Mouse (Mus musculus): ENCODE measurements around the gene Lrp6.
A peak's percentile ranks its signal among the peaks of the same experiment; 100 is the strongest.

Gene Lrp6

GRCm38 (mm10) chr6:134533021-134533420 is 33.7 kb downstream of the Lrp6 start:
- DNase-seq (ENCODE audit: low read depth, low spot score) = no peak

DNA sequence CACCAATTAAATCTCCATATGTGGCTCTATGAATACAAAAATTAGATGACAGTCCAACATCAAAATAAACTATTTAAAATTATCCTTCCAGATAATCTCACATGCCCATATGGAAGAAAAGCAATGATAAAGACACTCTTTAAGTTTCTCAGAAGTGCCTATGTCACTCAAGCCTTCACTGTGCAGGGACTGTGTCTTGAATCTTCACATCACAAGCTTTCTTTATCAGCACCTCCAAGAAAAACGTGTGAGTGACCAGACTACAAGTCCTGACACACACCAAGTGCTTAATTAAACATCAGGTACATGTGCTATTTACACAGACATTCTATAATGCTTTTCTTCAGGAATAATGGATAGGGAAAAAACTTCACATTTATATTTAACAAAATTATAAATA is 34.8 kb downstream of the Lrp6 start:
- DNase-seq (ENCODE audit: low read depth, low spot score) = no peak

GRCm38 (mm10) chr6:134529340-134529739 is 37.4 kb downstream of the Lrp6 start:
- no peak for DNase-seq (ENCODE audit: low read depth, low spot score)

- no peak for DNase-seq (ENCODE audit: low read depth, low spot score)
These were observed 38.4 kb downstream of the Lrp6 start for GRCm38 (mm10) chr6:134528396-134528795.

DNA sequence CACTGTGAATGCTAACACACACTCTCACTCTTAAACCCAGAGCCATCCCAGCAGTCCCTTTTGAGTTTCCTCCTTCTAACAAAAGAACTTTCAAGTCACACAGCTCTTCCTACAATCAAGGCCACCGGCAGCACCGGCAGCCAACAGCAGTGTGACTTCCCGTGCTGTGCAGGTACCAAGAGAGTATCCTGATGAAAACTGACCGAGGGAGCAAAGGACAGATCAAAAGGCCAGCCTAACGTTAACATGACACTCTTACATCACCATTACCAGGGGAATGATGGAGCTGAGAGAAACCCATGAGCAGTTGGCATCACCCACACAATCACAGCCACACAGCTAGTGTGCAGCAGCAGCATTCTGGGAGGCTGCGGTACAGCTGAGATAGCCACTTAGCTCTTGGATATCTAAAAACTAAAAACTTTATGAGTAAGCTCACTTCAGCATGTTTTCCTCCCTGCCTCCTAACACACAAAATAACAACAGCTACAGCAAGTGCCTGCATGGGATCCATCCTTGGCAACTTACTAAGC is 39.1 kb downstream of the Lrp6 start:
- DNase-seq (ENCODE audit: low read depth, low spot score) = no peak

- no peak for DNase-seq (ENCODE audit: low read depth, low spot score)
These were observed 39.8 kb downstream of the Lrp6 start for GRCm38 (mm10) chr6:134526821-134527595.

DNA sequence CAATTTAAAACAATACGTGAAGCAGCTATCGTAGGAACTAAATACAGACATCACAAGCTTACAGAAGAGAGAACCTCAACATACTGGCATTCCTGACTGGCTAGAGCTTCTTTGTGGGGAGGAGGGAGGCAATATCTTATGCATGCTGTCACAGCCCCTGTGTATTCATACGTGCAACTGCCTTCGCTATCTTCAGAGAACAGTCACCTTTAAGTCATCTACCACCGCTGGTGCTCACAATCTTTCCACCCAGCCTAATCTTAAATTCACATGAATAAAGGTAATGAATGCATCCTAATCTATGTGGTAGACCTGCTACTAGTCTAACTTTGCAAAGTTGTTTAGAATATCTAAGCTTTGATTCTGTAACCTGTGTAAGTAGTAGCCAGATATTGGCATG is 40.5 kb downstream of the Lrp6 start:
- DNase-seq (ENCODE audit: low read depth, low spot score) = no peak

- no peak for DNase-seq (ENCODE audit: low read depth, low spot score)
These were observed 45.4 kb downstream of the Lrp6 start for GRCm38 (mm10) chr6:134521411-134521810.

DNA sequence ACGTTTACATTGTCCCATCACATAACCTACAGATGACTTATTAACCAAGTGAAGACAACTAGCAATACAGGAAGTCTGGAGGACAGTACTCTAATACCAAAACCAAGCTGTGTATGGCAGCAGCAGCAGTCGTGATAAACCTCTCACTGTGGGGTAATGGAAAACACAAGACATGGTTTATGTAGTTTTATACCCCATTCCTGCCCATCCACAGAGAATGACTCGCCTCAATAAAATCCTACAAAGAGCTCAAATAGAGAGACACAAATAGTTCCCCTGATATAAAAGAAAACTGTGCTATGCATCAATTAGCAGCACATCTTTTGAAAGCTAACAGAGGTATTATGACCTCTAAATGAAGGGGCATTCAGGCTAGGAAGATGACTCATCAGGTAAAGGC is 45.9 kb downstream of the Lrp6 start:
- no peak for DNase-seq (ENCODE audit: low read depth, low spot score)

DNA sequence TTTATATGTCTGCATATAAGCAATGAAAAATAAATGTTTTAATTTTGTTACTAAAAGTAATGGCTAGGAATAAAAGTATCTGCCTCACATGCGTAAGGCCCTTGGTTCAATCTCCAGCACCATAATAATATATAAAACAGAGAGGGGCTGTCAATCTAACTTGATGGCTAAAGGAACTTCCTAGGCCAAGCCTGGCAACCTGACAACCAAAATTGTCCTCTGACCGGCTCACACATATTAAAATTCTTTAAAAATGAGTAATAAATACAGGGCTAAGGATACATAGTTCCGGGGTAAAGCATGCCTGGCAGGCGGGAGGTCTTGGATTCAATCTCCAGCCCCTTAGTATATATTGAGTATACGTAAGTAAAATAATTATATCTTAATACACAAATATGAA is 48.3 kb downstream of the Lrp6 start:
- DNase-seq (ENCODE audit: low read depth, low spot score) = no peak

- no peak for DNase-seq (ENCODE audit: low read depth, low spot score)
These were observed 49.6 kb downstream of the Lrp6 start for GRCm38 (mm10) chr6:134517141-134517540.

DNA sequence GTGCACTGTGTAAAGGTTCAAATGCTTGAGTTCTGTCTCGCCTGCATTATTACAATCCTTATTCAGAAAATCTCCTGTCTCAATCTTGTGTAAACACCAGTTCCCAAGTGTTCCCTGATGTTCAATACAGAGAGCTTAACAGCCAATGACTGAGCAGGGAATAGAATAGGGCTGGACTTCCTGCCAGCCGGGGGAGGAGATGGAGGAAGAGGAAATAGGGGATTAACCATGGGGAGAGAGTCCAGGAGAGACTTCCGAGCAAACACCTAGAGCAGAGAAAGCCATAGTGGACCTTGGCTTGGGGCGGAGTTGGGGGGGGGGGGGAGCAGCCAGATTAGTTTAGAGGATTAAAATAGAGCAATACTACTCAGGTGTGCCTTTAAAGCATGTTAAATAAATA is 51.3 kb downstream of the Lrp6 start:
- no peak for DNase-seq (ENCODE audit: low read depth, low spot score)

DNA sequence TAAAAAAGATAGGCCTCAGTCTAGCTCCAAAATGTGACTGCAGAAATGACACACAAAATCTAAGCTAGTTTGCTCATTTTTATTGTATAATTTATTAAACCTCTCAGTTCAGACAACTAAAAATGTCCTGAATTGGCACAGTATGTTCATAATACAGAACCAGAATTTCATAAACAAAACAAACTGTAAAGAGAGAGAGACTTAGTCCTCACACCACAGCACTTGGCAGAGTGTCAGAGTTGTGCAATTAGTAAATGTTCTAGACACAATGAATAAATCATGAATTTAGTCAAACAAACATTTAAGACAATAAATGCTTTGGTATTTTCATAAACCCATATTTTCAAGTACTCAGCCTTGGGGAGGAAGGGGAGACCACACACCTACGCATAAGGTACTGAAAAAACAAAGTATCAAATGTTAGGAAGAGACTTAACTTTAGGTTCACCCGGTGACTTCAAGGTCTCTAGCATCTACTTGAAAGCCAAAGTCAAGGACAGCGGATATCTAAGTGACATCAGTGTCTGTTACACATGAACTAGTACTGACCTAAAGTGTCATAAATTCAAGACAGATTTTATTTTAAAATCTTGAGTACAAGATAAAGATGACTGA is 52.8 kb downstream of the Lrp6 start:
- DNase-seq (ENCODE audit: low read depth, low spot score) = no peak

- no peak for DNase-seq (ENCODE audit: low read depth, low spot score)
These were observed 53.8 kb downstream of the Lrp6 start for GRCm38 (mm10) chr6:134513011-134513410.

GRCm38 (mm10) chr6:134512478-134512877 is 54.3 kb downstream of the Lrp6 start:
- no peak for DNase-seq (ENCODE audit: low read depth, low spot score)

GRCm38 (mm10) chr6:134511118-134511517 is 55.6 kb downstream of the Lrp6 start:
- peak; percentile 13 for DNase-seq (ENCODE audit: low read depth, low spot score)

GRCm38 (mm10) chr6:134510280-134510679 is 56.5 kb downstream of the Lrp6 start:
- no peak for DNase-seq (ENCODE audit: low read depth, low spot score)

DNA sequence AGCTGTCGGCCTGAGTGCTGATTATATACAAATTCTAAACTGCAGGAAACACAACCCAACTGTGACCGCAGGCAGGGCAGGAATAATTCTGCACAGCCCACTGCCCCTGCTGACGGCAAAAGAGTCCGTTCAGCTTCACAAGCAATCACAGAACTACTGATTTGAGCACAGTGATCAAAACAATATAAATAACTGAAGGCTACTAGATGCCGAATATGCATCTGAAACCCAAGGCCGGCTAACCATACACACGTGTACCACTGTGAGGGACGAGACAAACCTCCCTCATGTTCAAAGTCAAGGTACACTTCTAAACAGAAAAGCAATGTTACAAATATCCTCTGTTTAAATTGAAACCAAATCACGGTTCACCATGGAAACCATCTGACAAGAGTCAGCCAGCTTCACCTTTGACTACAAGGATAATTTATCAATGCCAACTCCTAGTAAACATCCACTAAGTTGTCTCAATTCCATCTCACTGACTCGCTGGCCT is 57.0 kb downstream of the Lrp6 start:
- peak; percentile 56 for DNase-seq (ENCODE audit: low read depth, low spot score)

DNA sequence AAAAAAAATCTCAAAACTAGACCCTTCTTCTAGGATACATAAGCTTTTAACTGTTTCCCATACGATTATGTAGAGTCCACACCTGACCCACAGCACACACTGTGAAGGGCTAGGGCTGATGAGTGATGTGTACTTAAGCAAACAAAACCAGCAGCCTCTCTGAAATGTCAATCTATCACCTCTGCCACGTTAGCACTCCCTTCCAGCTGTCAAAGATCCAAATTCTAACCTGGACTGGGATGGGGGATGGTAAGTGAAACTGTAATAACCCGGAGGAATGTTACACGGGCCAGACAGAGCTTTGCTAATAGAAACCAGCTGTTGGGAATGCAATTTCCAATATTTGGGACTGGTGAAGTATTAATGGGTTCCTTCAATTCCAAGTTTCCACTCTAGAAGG is 61.9 kb downstream of the Lrp6 start:
- peak; percentile 49 for DNase-seq (ENCODE audit: low read depth, low spot score)

DNA sequence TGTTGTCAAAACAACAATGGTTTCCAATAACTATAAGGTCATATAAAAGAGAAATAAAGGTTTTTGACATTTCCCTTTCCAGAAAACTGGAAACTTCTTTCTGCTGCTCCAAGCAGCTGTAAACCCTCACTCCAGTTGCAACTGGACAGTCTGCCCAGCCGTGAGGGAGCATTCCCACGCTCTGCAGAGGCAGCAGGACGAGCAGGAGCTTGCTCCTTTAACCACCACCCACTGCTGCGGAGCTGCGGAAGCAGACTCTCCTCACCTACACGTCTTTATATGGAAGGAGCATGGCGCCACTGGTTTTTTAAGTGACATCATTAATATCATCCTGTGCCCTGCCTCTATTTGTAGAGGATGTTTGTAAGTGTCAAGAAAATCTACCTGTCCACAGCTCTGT is 64.4 kb downstream of the Lrp6 start:
- DNase-seq (ENCODE audit: low read depth, low spot score) = no peak

DNA sequence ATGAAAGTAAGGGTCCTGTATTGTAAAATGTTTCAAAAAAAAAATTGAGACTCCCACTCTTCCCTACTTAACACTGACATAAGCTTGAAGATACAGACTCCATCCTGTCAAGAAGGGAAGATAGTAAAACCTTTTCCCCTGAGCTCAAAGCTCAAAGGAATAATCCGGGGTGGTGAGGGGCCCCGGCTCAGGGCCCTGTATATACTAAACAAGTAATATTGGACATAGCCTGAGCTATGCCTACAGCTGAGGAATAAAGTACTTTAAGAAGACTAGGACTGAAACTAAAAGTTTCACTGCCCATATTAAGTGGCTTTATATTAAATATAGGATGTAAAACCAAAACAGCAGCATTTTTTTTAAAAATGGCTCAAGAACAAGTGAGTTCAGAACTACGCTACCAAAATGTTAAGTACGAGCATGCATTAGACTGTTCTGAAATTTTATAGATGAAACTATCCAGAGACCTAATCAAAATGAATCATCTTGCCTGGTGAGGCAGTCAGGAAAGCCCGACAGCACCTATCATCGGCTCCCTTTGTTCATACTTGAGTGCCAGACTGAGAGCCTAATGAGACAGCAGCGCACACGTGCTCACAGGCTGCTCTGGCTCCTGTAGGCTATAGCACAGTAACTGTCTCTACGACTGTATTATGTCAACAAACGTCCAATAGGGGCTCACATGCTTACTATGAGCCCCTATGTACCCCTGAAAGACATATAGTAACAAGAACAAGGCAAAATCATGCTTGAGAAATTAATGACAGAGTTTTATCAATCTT is 66.2 kb downstream of the Lrp6 start:
- no peak for DNase-seq (ENCODE audit: low read depth, low spot score)

DNA sequence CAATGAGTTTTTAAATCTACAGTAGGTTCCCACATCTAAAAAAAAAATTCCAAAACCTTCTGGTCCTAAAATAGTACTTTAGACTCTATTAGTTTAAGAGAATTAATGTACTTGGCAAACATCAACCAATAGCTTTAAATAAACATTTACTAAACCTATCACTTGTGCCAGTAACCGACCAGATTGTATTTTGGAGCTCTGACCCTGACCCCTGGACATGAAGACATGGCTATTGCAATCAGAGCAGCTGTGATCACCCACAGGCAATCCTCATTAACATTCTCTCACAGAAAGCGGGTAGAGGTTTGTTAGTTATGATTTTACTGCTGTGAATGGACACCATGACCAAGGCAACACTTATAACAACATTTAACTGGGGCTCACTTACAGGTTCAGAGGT is 67.7 kb downstream of the Lrp6 start:
- DNase-seq (ENCODE audit: low read depth, low spot score) = no peak
